Mouse (Mus musculus): ENCODE data around the gene Pemt. TPM values are rescaled to one million over a fixed set of nuclear protein-coding genes. Genes with fewer than 3 reads are reported as not detected.

The Pemt gene
- polyA plus RNA-seq (2015; fragmentation: Illumina TruSeq; extraction: RNeasy Lipid Tissue Mini Kit (QIAGEN cat#74804); ENCODE audit: insufficient read depth, low read depth, low replicate concordance) = not detected

GRCm38 (mm10) chr11:60046058-60046735 lies at the start of gene Pemt:
Gene Pemt, minus strand, starts transcription at chr11:60046489.

DNA sequence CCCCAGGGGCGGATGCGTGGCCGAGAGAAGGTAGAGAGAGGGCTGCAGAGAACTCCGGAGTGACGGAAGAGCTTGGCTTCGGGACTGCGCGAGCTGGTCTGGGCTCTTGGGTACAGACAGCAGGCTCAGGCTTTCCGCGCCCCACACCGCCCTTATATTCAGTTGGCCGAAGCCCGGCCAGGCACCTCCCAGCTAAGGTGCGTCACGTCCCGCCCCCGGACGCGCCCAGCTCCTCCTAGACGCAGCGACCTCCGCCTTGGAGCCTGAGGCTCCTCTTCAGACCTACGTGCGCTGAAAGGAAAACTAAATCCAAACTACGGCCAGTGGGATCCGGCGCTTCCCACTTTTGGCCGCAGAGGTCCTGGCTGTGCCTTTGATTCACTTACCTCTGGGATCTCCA lies 81.5 kb downstream of the Pemt start, which contains the start of gene Rasd1:
Gene Rasd1, minus strand, starts transcription at position 127 of the 400 bp plus-strand sequence.

GRCm38 (mm10) chr11:59947752-59948400 lies 98.4 kb downstream of the Pemt start, which contains the start of gene Med9:
Gene Med9, plus strand, starts transcription at chr11:59948206.

Other genes with a start within 250 kb of the Pemt start
- 16.8 TPM for gene Flcn, start 236.5 kb downstream of the Pemt start, polyA plus RNA-seq (2015; fragmentation: Illumina TruSeq; extraction: RNeasy Lipid Tissue Mini Kit (QIAGEN cat#74804); ENCODE audit: insufficient read depth, low read depth, low replicate concordance)
- 7.4 TPM for gene Nt5m, start 207.0 kb downstream of the Pemt start, polyA plus RNA-seq (2015; fragmentation: Illumina TruSeq; extraction: RNeasy Lipid Tissue Mini Kit (QIAGEN cat#74804); ENCODE audit: insufficient read depth, low read depth, low replicate concordance)
- gene Cops3, start 206.7 kb downstream of the Pemt start, polyA plus RNA-seq (2015; fragmentation: Illumina TruSeq; extraction: RNeasy Lipid Tissue Mini Kit (QIAGEN cat#74804); ENCODE audit: insufficient read depth, low read depth, low replicate concordance) = 30.3 TPM
- 3.5 TPM for gene Med9, start 98.3 kb downstream of the Pemt start, polyA plus RNA-seq (2015; fragmentation: Illumina TruSeq; extraction: RNeasy Lipid Tissue Mini Kit (QIAGEN cat#74804); ENCODE audit: insufficient read depth, low read depth, low replicate concordance)
- gene Rasd1, start 81.5 kb downstream of the Pemt start, polyA plus RNA-seq (2015; fragmentation: Illumina TruSeq; extraction: RNeasy Lipid Tissue Mini Kit (QIAGEN cat#74804); ENCODE audit: insufficient read depth, low read depth, low replicate concordance) = 2.4 TPM
- 7.5 TPM for gene Rai1, start 58.5 kb upstream of the Pemt start, polyA plus RNA-seq (2015; fragmentation: Illumina TruSeq; extraction: RNeasy Lipid Tissue Mini Kit (QIAGEN cat#74804); ENCODE audit: insufficient read depth, low read depth, low replicate concordance)
- 24.9 TPM for gene Srebf1, start 176.1 kb upstream of the Pemt start, polyA plus RNA-seq (2015; fragmentation: Illumina TruSeq; extraction: RNeasy Lipid Tissue Mini Kit (QIAGEN cat#74804); ENCODE audit: insufficient read depth, low read depth, low replicate concordance)